Mouse (Mus musculus): ENCODE measurements around the gene Ptges. TPM values are rescaled to one million over a fixed set of nuclear protein-coding genes. Genes with fewer than 3 reads are reported as not detected.

The Ptges gene
- polyA plus RNA-seq, 1 experiment = 0.56 TPM

- TF ChIP-seq POLR2AphosphoS2 (IDR thresholded peaks at IDR 0.05; ENCODE audit: insufficient read length, low read depth) (peak; percentile 18), MYOG (IDR thresholded peaks at IDR 0.05; ENCODE audit: control insufficient read depth in 1 of 3, insufficient read depth in 1 of 3, insufficient read length in 2 of 3, low read depth in 2 of 3) (peak in 1 of 3 experiments; percentile 6), POLR2A (IDR thresholded peaks at IDR 0.05; ENCODE audit: insufficient read length, low read depth) (peak; percentile 46), TCF3 (IDR thresholded peaks at IDR 0.05; ENCODE audit: insufficient read length, low read depth) (no peak), E2F4 (IDR thresholded peaks at IDR 0.05; ENCODE audit: insufficient read depth) (no peak), MAX (IDR thresholded peaks at IDR 0.05; ENCODE audit: low read depth) (no peak), MYOD1 (IDR thresholded peaks at IDR 0.05; ENCODE audit: control insufficient read depth in 1 of 3, insufficient read length in 2 of 3, low read depth in 2 of 3) (no peak)
These were observed 64.7 kb downstream of the Ptges start for GRCm38 (mm10) chr2:30864968-30865381.

GRCm38 (mm10) chr2:30863574-30863973 lies 66.1 kb downstream of the Ptges start:
- TF ChIP-seq MYOG (IDR thresholded peaks at IDR 0.05; ENCODE audit: control insufficient read depth in 1 of 3, insufficient read depth in 1 of 3, insufficient read length in 2 of 3, low read depth in 2 of 3) (no peak), SRF (IDR thresholded peaks at IDR 0.05; ENCODE audit: control insufficient read depth, insufficient read length, low read depth) (no peak), TCF12 (IDR thresholded peaks at IDR 0.05; ENCODE audit: insufficient read depth, poor library complexity, severe bottlenecking) (no peak), POLR2A (IDR thresholded peaks at IDR 0.05; ENCODE audit: insufficient read length, low read depth) (no peak), REST (IDR thresholded peaks at IDR 0.05; ENCODE audit: insufficient read depth, insufficient read length) (no peak), MAX (IDR thresholded peaks at IDR 0.05; ENCODE audit: low read depth) (no peak)
- Histone ChIP-seq H3ac (ENCODE audit: control insufficient read depth, insufficient read length) (no peak overlapping the region), H3K4me2 (ENCODE audit: low read depth) (peak overlapping the region; percentile 91), H3K4me3 (no peak overlapping the region), H3K36me3 (ENCODE audit: control insufficient read depth, insufficient read depth) (no peaks in the 10 kb centered on the region), H3K79me2 (ENCODE audit: control insufficient read depth, insufficient read depth) (no peaks in the 10 kb centered on the region), H3K27me3 (ENCODE audit: control insufficient read depth, insufficient read depth, insufficient read length) (no peaks in the 10 kb centered on the region)

More at GRCm38 (mm10) chr2:30864968-30865381, 64.7 kb downstream of the Ptges start:
- no peaks in the 10 kb centered on the region for H3K27me3 ChIP-seq (ENCODE audit: control insufficient read depth, insufficient read depth, insufficient read length)
- no peaks in the 10 kb centered on the region for H3K36me3 ChIP-seq (ENCODE audit: control insufficient read depth, insufficient read depth)
- H3K79me2 ChIP-seq (ENCODE audit: control insufficient read depth, insufficient read depth) = no peaks in the 10 kb centered on the region
- peak overlapping the region; percentile 17 for H3K4me3 ChIP-seq
- H3ac ChIP-seq (ENCODE audit: control insufficient read depth, insufficient read length) = no peak overlapping the region
- peak overlapping the region; percentile 91 for H3K4me2 ChIP-seq (ENCODE audit: low read depth)

- TF ChIP-seq MYOG (IDR thresholded peaks at IDR 0.05; ENCODE audit: control insufficient read depth in 1 of 3, insufficient read depth in 1 of 3, insufficient read length in 2 of 3, low read depth in 2 of 3) (no peak), MYOD1 (IDR thresholded peaks at IDR 0.05; ENCODE audit: control insufficient read depth in 1 of 3, insufficient read length in 2 of 3, low read depth in 2 of 3) (no peak), MAX (IDR thresholded peaks at IDR 0.05; ENCODE audit: low read depth) (no peak), TCF12 (IDR thresholded peaks at IDR 0.05; ENCODE audit: insufficient read depth, poor library complexity, severe bottlenecking) (no peak), REST (IDR thresholded peaks at IDR 0.05; ENCODE audit: insufficient read depth, insufficient read length) (no peak), TCF3 (IDR thresholded peaks at IDR 0.05; ENCODE audit: insufficient read length, low read depth) (no peak), POLR2AphosphoS2 (IDR thresholded peaks at IDR 0.05; ENCODE audit: insufficient read length, low read depth) (no peak)
- Histone ChIP-seq H3K27me3 (ENCODE audit: control insufficient read depth, insufficient read depth, insufficient read length) (no peaks in the 10 kb centered on the region), H3K4me3 (no peak overlapping the region), H3K4me2 (ENCODE audit: low read depth) (no peak overlapping the region), H3ac (ENCODE audit: control insufficient read depth, insufficient read length) (no peak overlapping the region), H3K36me3 (ENCODE audit: control insufficient read depth, insufficient read depth) (no peaks in the 10 kb centered on the region), H3K79me2 (ENCODE audit: control insufficient read depth, insufficient read depth) (no peaks in the 10 kb centered on the region)
These were observed 67.6 kb downstream of the Ptges start for GRCm38 (mm10) chr2:30862081-30862480.

- no peaks in the 10 kb centered on the region for H3K27me3 ChIP-seq (ENCODE audit: control insufficient read depth, insufficient read depth, insufficient read length)
- no peaks in the 10 kb centered on the region for H3K79me2 ChIP-seq (ENCODE audit: control insufficient read depth, insufficient read depth)
- no peak overlapping the region for H3K4me2 ChIP-seq (ENCODE audit: low read depth)
- H3K4me3 ChIP-seq = no peak overlapping the region
- no peaks in the 10 kb centered on the region for H3K36me3 ChIP-seq (ENCODE audit: control insufficient read depth, insufficient read depth)
- H3ac ChIP-seq (ENCODE audit: control insufficient read depth, insufficient read length) = no peak overlapping the region
- TF ChIP-seq MYOD1 (IDR thresholded peaks at IDR 0.05; ENCODE audit: control insufficient read depth in 1 of 3, insufficient read length in 2 of 3, low read depth in 2 of 3) = peak in 2 of 3 experiments; percentile 12 to 28
- TF ChIP-seq E2F4 (IDR thresholded peaks at IDR 0.05; ENCODE audit: insufficient read depth) = no peak
- no peak for TF ChIP-seq POLR2AphosphoS2 (IDR thresholded peaks at IDR 0.05; ENCODE audit: insufficient read length, low read depth)
- TF ChIP-seq MYOG (IDR thresholded peaks at IDR 0.05; ENCODE audit: control insufficient read depth in 1 of 3, insufficient read depth in 1 of 3, insufficient read length in 2 of 3, low read depth in 2 of 3) = peak in 2 of 3 experiments; percentile 55 to 56
- TF ChIP-seq REST (IDR thresholded peaks at IDR 0.05; ENCODE audit: insufficient read depth, insufficient read length) = no peak
- no peak for TF ChIP-seq TCF3 (IDR thresholded peaks at IDR 0.05; ENCODE audit: insufficient read length, low read depth)
- TF ChIP-seq TCF12 (IDR thresholded peaks at IDR 0.05; ENCODE audit: insufficient read depth, poor library complexity, severe bottlenecking) = no peak
- no peak for TF ChIP-seq CEBPB (IDR thresholded peaks at IDR 0.05; ENCODE audit: insufficient read depth, poor library complexity, severe bottlenecking)
- no peak for TF ChIP-seq MAX (IDR thresholded peaks at IDR 0.05; ENCODE audit: low read depth)
- no peak for TF ChIP-seq POLR2A (IDR thresholded peaks at IDR 0.05; ENCODE audit: insufficient read length, low read depth)
These were observed 69.9 kb downstream of the Ptges start for GRCm38 (mm10) chr2:30859782-30860181.

GRCm38 (mm10) chr2:30857076-30857475 lies 72.6 kb downstream of the Ptges start:
- TF ChIP-seq CEBPB (IDR thresholded peaks at IDR 0.05; ENCODE audit: insufficient read depth, poor library complexity, severe bottlenecking) = no peak
- no peak for TF ChIP-seq REST (IDR thresholded peaks at IDR 0.05; ENCODE audit: insufficient read depth, insufficient read length)
- TF ChIP-seq MAX (IDR thresholded peaks at IDR 0.05; ENCODE audit: low read depth) = no peak
- TF ChIP-seq TCF12 (IDR thresholded peaks at IDR 0.05; ENCODE audit: insufficient read depth, poor library complexity, severe bottlenecking) = no peak
- no peak for TF ChIP-seq USF1 (IDR thresholded peaks at IDR 0.05; ENCODE audit: low read depth)
- no peak for TF ChIP-seq POLR2A (IDR thresholded peaks at IDR 0.05; ENCODE audit: insufficient read length, low read depth)
- no peak for TF ChIP-seq MYOD1 (IDR thresholded peaks at IDR 0.05; ENCODE audit: control insufficient read depth in 1 of 3, insufficient read length in 2 of 3, low read depth in 2 of 3)
- no peak for TF ChIP-seq TCF3 (IDR thresholded peaks at IDR 0.05; ENCODE audit: insufficient read length, low read depth)
- Histone ChIP-seq H3K4me3 (no peak overlapping the region), H3K79me2 (ENCODE audit: control insufficient read depth, insufficient read depth) (peaks cover 3% of the 10 kb centered on the region), H3K36me3 (ENCODE audit: control insufficient read depth, insufficient read depth) (no peaks in the 10 kb centered on the region), H3K27me3 (ENCODE audit: control insufficient read depth, insufficient read depth, insufficient read length) (no peaks in the 10 kb centered on the region), H3ac (ENCODE audit: control insufficient read depth, insufficient read length) (no peak overlapping the region), H3K4me2 (ENCODE audit: low read depth) (no peak overlapping the region)
